Mouse (Mus musculus) lung, postnatal 4 days (tissue): ENCODE measurements around the gene Rab3il1.
A peak's percentile ranks its signal among the peaks of the same experiment; 100 is the strongest.

Source experiments
- DNase-seq, 2 experiments: peaks; one replicate each; pipeline ENCODE4 v3.0.0; 2021

Rab3il1 gene

GRCm38 (mm10) chr19:10062292-10062691 lies 60.8 kb downstream of the Rab3il1 start:
- no peak for DNase-seq

DNA sequence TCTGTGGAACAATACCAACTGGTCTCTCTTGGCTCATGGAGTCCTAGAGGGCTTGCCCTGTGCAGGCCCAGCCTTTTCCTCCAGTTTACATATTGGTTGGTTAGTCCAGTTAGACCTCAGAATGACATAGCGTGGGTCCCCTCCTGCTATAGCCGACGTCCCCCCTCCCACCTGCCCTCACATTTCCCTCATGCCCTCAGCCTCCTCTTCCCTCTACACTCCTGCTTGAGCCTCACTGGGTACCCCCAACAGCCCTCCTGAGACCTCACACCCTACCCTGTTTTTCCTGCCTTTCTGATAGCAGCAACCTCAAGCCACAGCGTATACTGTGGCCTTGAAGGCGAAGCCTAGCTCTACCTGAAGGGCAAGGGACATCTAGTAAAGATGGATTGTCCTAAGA lies 61.4 kb downstream of the Rab3il1 start:
- DNase-seq, result peak in 1 of 2 experiments; percentile 19

DNA sequence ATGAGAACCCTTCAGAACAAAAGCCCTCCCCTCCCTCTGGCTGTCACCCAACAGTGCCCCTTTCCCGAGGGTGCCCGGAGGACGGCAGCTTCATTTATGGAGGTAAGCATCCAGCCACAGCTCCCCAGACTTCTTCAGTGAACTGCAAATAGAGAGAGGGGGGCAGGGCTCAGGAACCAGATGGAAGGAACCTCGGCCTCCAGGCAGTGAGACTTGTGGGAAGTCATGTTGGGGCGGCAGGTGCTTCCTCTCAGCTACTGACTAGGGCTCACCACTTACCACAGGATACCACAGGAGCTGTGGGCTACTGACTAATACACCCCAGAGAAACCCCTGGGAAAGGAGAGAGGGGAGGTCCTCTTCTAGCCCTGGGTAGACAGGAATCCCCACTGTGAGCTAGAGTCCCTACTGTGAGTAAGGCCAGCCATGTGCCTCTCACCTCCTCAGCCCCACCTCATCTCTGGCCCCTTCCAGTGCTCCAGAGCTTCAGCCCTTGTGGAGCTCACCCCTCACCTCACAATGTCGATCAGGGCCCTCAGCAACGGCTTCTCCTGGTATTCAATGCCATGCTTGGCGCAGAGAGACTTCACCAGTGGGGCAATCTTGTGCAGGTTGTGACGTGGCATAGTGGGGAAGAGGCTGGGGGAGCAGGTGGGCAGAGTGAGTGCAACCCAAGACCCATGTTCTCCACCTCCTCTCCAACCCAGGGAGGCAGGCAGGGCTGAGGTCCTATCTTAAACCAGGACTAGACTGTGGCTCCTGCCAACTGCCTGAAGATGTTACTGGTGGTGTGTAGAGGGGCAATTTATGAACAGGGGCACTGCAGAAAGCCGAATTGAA lies 62.9 kb downstream of the Rab3il1 start:
- peak; percentile 43 to 56 for DNase-seq

- DNase-seq, result no peak
Measured at GRCm38 (mm10) chr19:10065465-10066188, 64.2 kb downstream of the Rab3il1 start.

DNA sequence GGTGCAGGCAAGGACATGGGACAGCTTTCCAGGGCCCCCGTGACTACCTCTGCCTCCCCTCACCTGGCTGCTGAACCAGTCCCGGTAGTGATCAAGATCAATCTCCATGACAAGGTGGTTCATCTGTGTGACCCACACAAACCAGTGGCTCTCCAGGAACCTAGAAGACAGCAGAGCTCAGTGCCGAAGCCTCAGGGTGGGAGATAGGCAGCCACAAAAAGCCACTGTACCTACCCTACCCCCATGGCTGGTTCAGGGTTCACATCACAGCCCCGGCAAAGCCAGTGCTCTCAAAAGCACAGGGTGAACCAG lies 64.7 kb downstream of the Rab3il1 start:
- DNase-seq, result peak in 1 of 2 experiments; percentile 20

- DNase-seq, result no peak
Measured at GRCm38 (mm10) chr19:10066502-10066901, 65.0 kb downstream of the Rab3il1 start.

DNA sequence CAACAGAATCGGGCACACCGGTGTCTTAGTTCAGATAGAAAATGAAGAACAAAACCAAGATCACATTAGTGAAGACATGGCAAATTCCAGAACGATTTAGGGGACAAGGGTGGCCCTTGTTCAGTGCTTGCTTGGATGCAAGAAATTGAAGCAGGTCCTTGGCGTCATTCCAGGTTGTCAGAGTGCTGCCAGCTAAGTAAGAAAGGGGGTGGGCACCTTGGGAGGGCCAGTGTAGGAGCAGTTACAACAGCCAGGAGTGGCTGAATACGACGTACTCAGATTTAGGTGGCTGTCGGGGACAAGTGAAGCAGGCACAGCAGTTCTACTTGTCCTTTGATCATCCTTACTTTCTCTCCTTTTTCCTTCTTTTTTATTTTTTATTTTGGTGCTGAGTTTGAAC lies 66.2 kb downstream of the Rab3il1 start:
- peak in 1 of 2 experiments; percentile 39 for DNase-seq

- DNase-seq, result no peak
Measured at GRCm38 (mm10) chr19:10070186-10070980, 68.9 kb downstream of the Rab3il1 start.

DNA sequence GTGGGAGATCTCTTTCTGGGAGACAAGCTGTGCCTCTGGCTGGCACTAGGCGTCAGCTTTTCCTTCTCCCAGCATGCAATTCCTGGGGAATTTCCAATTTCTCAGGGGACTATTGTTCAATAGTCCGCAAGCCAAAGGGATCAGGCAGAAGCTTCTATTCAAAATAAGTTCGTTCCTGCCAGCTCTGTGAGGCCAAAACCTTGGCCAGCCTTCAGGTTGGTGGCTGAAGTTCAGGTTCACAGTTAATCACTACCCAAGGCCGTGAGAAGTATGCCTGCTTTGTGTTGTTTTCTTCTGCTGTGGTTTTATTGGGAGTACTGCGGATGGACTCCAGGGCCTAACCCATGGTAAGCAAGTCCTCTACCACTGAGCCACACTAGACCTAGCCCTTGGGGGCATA lies 69.7 kb downstream of the Rab3il1 start:
- DNase-seq, result no peak

DNA sequence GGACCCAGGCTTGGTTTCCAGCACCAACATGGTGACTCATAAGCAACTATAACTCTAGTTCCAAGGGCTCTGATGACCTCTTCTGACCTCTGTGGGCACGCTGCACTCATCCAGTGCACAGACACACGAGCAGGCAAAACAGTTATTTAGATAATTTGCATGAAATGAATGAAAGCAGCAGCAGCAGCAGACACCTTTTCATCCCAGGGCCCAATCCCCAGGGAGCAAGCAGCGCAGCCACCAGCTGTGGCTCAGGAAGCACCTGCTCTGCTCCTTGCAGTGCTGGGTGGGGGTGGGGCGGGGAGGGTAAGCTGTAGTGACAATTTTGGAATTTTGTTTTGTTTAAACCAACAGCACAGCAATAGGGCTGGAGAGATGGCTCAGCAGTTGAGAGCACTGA lies 70.4 kb downstream of the Rab3il1 start:
- DNase-seq, result no peak

GRCm38 (mm10) chr19:10073145-10073544 lies 71.7 kb downstream of the Rab3il1 start:
- no peak for DNase-seq

GRCm38 (mm10) chr19:10078392-10078791 lies 76.9 kb downstream of the Rab3il1 start:
- DNase-seq, result no peak

DNA sequence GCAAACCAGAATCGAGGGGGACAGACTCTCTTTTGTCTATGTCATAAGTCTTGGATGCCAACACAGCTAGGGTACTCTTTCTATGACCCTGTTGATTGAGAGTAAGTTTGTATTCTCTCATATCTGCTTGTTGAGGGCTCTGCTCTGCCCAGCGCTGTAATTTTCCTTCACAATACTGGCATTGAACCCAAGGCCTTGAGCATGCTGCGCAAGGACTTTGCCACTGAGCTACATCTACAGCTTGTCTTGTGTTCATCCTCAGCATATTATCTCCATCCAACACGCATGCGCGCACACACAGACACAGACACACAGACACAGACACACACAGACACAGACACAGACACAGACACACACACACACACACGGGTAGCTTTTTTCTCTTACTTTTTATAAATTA lies 78.9 kb downstream of the Rab3il1 start:
- DNase-seq, result no peak

- no peak for DNase-seq
Measured at GRCm38 (mm10) chr19:10082105-10082504, 80.6 kb downstream of the Rab3il1 start.

GRCm38 (mm10) chr19:10085454-10085853 lies 84.0 kb downstream of the Rab3il1 start:
- DNase-seq, result peak in 1 of 2 experiments; percentile 53

DNA sequence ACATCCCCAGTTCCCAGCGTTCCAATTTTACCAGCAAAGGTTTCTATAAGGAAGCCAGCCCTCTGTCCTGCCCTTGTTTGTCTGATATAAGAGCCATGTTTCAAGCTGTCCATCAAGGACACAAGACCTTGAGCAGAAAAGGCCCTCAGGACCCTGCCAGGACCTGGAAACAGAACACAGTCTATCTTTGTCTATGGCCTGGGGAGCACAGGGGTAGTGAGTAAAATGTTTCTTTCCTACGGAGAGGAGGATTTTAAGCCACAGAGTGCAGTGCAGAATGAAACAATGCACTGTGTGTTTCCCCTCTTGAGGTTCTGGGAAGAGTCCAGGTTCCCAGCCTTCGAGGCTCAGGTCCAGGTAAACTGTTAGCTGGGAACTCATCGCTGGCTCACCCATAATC lies 85.5 kb downstream of the Rab3il1 start:
- DNase-seq, result no peak
